Mouse (Mus musculus): ENCODE data around the gene S1pr5. TPM values are rescaled to one million over a fixed set of nuclear protein-coding genes. Genes with fewer than 3 reads are reported as not detected.
"Not testable (repeated sequence)": the region's sequence is repeated elsewhere in the genome, so short reads cannot be mapped to it uniquely, and the experiment has no call there.

The S1pr5 gene
- 0.40 and 0.44 TPM in 2 replicates for polyA plus RNA-seq (2011; ENCODE audit: insufficient read depth, insufficient read length, low read depth, missing spikeins)

GRCm38 (mm10) chr9:21248326-21248725 is at the start of gene S1pr5:
S1pr5 (minus strand) TSS chr9:21248443.
- Histone ChIP-seq H3K27ac (ENCODE audit: insufficient read depth, low read length) (no peak within 1 kb of the TSS), H3K27me3 (ENCODE audit: control insufficient read depth, insufficient read depth, low read length, poor library complexity, severe bottlenecking) (0 out of 2 replicates have a peak, but pooled peaks cover 4% of the 10 kb centered on the region), H3K9ac (ENCODE audit: low read depth, poor library complexity, severe bottlenecking) (peak within 1 kb of the TSS; percentile 50), H3K36me3 (ENCODE audit: control insufficient read depth, insufficient read depth, low read length, poor library complexity, severe bottlenecking) (no peaks in the 10 kb centered on the region), H3K4me3 (ENCODE audit: low read depth, low read length) (peak within 1 kb of the TSS; percentile 45), H3K4me1 (ENCODE audit: control insufficient read depth, insufficient read depth, low read length) (peaks cover 2% of the 10 kb centered on the region), H3K9me3 (replicated peaks; ENCODE audit: control insufficient read depth, insufficient read depth, low read length, poor library complexity, severe bottlenecking) (no peaks in the 10 kb centered on the region)
- TF ChIP-seq EP300 (IDR thresholded peaks at IDR 0.05; ENCODE audit: insufficient read depth, low read depth, low read length) (no peak), CTCF (IDR thresholded peaks at IDR 0.05; ENCODE audit: low read depth, low read length) (no peak), POLR2A (IDR thresholded peaks at IDR 0.05; ENCODE audit: insufficient read depth, low read length) (no peak)

- TF ChIP-seq EP300 (IDR thresholded peaks at IDR 0.05; ENCODE audit: insufficient read depth, low read depth, low read length) = no peak
- no peak for TF ChIP-seq POLR2A (IDR thresholded peaks at IDR 0.05; ENCODE audit: insufficient read depth, low read length)
- no peak for TF ChIP-seq CTCF (IDR thresholded peaks at IDR 0.05; ENCODE audit: low read depth, low read length)
- Histone ChIP-seq H3K36me3 (ENCODE audit: control insufficient read depth, insufficient read depth, low read length, poor library complexity, severe bottlenecking) (no peaks in the 10 kb centered on the region; the same call in 1 of the 2 replicates), H3K4me1 (ENCODE audit: control insufficient read depth, insufficient read depth, low read length) (no peaks in the 10 kb centered on the region), H3K9ac (ENCODE audit: low read depth, poor library complexity, severe bottlenecking) (peak overlapping the region; percentile 88), H3K4me3 (ENCODE audit: low read depth, low read length) (peak overlapping the region; percentile 76), H3K27ac (ENCODE audit: insufficient read depth, low read length) (0 out of 2 replicates have a peak overlapping the region, but pooled peaks have one; percentile 48), H3K9me3 (replicated peaks; ENCODE audit: control insufficient read depth, insufficient read depth, low read length, poor library complexity, severe bottlenecking) (no peaks in the 10 kb centered on the region), H3K27me3 (ENCODE audit: control insufficient read depth, insufficient read depth, low read length, poor library complexity, severe bottlenecking) (no peaks in the 10 kb centered on the region)
These were observed 44.0 kb upstream of the S1pr5 start for GRCm38 (mm10) chr9:21292271-21292670.

GRCm38 (mm10) chr9:21291868-21292267 is 43.6 kb upstream of the S1pr5 start:
- peak overlapping the region; percentile 88 for H3K9ac ChIP-seq (ENCODE audit: low read depth, poor library complexity, severe bottlenecking)
- peak overlapping the region; percentile 97 for H3K27ac ChIP-seq (ENCODE audit: insufficient read depth, low read length)
- H3K9me3 ChIP-seq (replicated peaks; ENCODE audit: control insufficient read depth, insufficient read depth, low read length, poor library complexity, severe bottlenecking); H3K27me3 ChIP-seq (ENCODE audit: control insufficient read depth, insufficient read depth, low read length, poor library complexity, severe bottlenecking); H3K4me1 ChIP-seq (ENCODE audit: control insufficient read depth, insufficient read depth, low read length); H3K36me3 ChIP-seq (ENCODE audit: control insufficient read depth, insufficient read depth, low read length, poor library complexity, severe bottlenecking): not testable (repeated sequence)
- peak overlapping the region; percentile 76 for H3K4me3 ChIP-seq (ENCODE audit: low read depth, low read length)

- TF ChIP-seq POLR2A (IDR thresholded peaks at IDR 0.05; ENCODE audit: insufficient read depth, low read length) (peak; percentile 42), CTCF (IDR thresholded peaks at IDR 0.05; ENCODE audit: low read depth, low read length) (peak; percentile 23), EP300 (IDR thresholded peaks at IDR 0.05; ENCODE audit: insufficient read depth, low read depth, low read length) (no peak)
- H3K27ac ChIP-seq (ENCODE audit: insufficient read depth, low read length) = peak within 1 kb of the TSS; percentile 97
- 0 out of 2 replicates have a peak, but pooled peaks cover 2% of the 10 kb centered on the region for H3K36me3 ChIP-seq (ENCODE audit: control insufficient read depth, insufficient read depth, low read length, poor library complexity, severe bottlenecking)
- no peaks in the 10 kb centered on the region for H3K4me1 ChIP-seq (ENCODE audit: control insufficient read depth, insufficient read depth, low read length)
- H3K4me3 ChIP-seq (ENCODE audit: low read depth, low read length) = peak within 1 kb of the TSS; percentile 90
- H3K9me3 ChIP-seq (replicated peaks; ENCODE audit: control insufficient read depth, insufficient read depth, low read length, poor library complexity, severe bottlenecking) = no peaks in the 10 kb centered on the region
- peak within 1 kb of the TSS; percentile 88 for H3K9ac ChIP-seq (ENCODE audit: low read depth, poor library complexity, severe bottlenecking)
- no peaks in the 10 kb centered on the region for H3K27me3 ChIP-seq (ENCODE audit: control insufficient read depth, insufficient read depth, low read length, poor library complexity, severe bottlenecking)
These were observed 43.0 kb upstream of the S1pr5 start, which contains the start of gene Cdkn2d for GRCm38 (mm10) chr9:21291022-21291787. Cdkn2d (minus strand) TSS chr9:21291407.

- peaks cover 5% of the 10 kb centered on the region; the same call in 1 of the 2 replicates for H3K36me3 ChIP-seq (ENCODE audit: control insufficient read depth, insufficient read depth, low read length, poor library complexity, severe bottlenecking)
- no peak overlapping the region for H3K27ac ChIP-seq (ENCODE audit: insufficient read depth, low read length)
- no peaks in the 10 kb centered on the region for H3K27me3 ChIP-seq (ENCODE audit: control insufficient read depth, insufficient read depth, low read length, poor library complexity, severe bottlenecking)
- H3K9ac ChIP-seq (ENCODE audit: low read depth, poor library complexity, severe bottlenecking) = peak overlapping the region; percentile 65
- TF ChIP-seq POLR2A (IDR thresholded peaks at IDR 0.05; ENCODE audit: insufficient read depth, low read length) = no peak
- TF ChIP-seq EP300 (IDR thresholded peaks at IDR 0.05; ENCODE audit: insufficient read depth, low read depth, low read length) = no peak
- TF ChIP-seq CTCF (IDR thresholded peaks at IDR 0.05; ENCODE audit: low read depth, low read length) = no peak
- no peaks in the 10 kb centered on the region for H3K9me3 ChIP-seq (replicated peaks; ENCODE audit: control insufficient read depth, insufficient read depth, low read length, poor library complexity, severe bottlenecking)
- peak overlapping the region; percentile 90 for H3K4me3 ChIP-seq (ENCODE audit: low read depth, low read length)
- no peaks in the 10 kb centered on the region for H3K4me1 ChIP-seq (ENCODE audit: control insufficient read depth, insufficient read depth, low read length)
These were observed 42.3 kb upstream of the S1pr5 start for GRCm38 (mm10) chr9:21290589-21290988.

- TF ChIP-seq POLR2A (IDR thresholded peaks at IDR 0.05; ENCODE audit: insufficient read depth, low read length) (no peak), EP300 (IDR thresholded peaks at IDR 0.05; ENCODE audit: insufficient read depth, low read depth, low read length) (no peak), CTCF (IDR thresholded peaks at IDR 0.05; ENCODE audit: low read depth, low read length) (no peak)
- no peak overlapping the region for H3K27ac ChIP-seq (ENCODE audit: insufficient read depth, low read length)
- no peaks in the 10 kb centered on the region for H3K4me1 ChIP-seq (ENCODE audit: control insufficient read depth, insufficient read depth, low read length)
- H3K27me3 ChIP-seq (ENCODE audit: control insufficient read depth, insufficient read depth, low read length, poor library complexity, severe bottlenecking) = no peaks in the 10 kb centered on the region
- H3K4me3 ChIP-seq (ENCODE audit: low read depth, low read length) = no peak overlapping the region
- H3K9me3 ChIP-seq (replicated peaks; ENCODE audit: control insufficient read depth, insufficient read depth, low read length, poor library complexity, severe bottlenecking) = no peaks in the 10 kb centered on the region
- H3K36me3 ChIP-seq (ENCODE audit: control insufficient read depth, insufficient read depth, low read length, poor library complexity, severe bottlenecking) = peaks cover 18% of the 10 kb centered on the region; the same call in 1 of the 2 replicates
- no peak overlapping the region for H3K9ac ChIP-seq (ENCODE audit: low read depth, poor library complexity, severe bottlenecking)
These were observed 41.1 kb upstream of the S1pr5 start for GRCm38 (mm10) chr9:21289337-21289671.

Measured in ES-Bruce4 (cell line).